In genomic region chr3:88621537-88622112, GRCm38 (mm10) we compare ENCODE assay signal across 7 mouse cellular contexts. TPM values are rescaled to one million over a fixed set of nuclear protein-coding genes. Genes with fewer than 3 reads are reported as not detected.
DNase-seq lines count a peak whose midpoint lies in the region; ATAC-seq and TF ChIP-seq lines count a peak whose summit lies in the region.

No protein-coding gene starts in this region.

- peak overlapping the region; percentile 82 for H3K4me3 ChIP-seq in ES-Bruce4 (ENCODE audit: low read depth, low read length)
- H3K4me3 ChIP-seq in forebrain, embryonic 10.5 days, result peak overlapping the region; percentile 82
- peak overlapping the region; percentile 87 for H3K4me3 ChIP-seq in limb, embryonic 12.5 days (replicated peaks)
- peak overlapping the region; percentile 92 for H3K4me3 ChIP-seq in midbrain, embryonic 14.5 days (replicated peaks; ENCODE audit: low read depth, low read length)

- peaks cover 2% of the 10 kb centered on the region; the same call in 1 of the 2 replicates for H3K36me3 ChIP-seq in ES-Bruce4 (ENCODE audit: control insufficient read depth, insufficient read depth, low read length, poor library complexity, severe bottlenecking)
- H3K36me3 ChIP-seq in forebrain, embryonic 10.5 days (replicated peaks), result peaks cover 24% of the 10 kb centered on the region
- peaks cover 19% of the 10 kb centered on the region for H3K36me3 ChIP-seq in limb, embryonic 12.5 days
- H3K36me3 ChIP-seq in midbrain, embryonic 14.5 days (ENCODE audit: control insufficient read depth, insufficient read depth, low read length), result peaks cover 15% of the 10 kb centered on the region; the same call in 1 of the 2 replicates

- peak; percentile 58 for DNase-seq in forebrain, embryonic 10.5 days (ENCODE audit: extremely low spot score, low spot score)
- peak; percentile 73 for DNase-seq in heart, postnatal 4 days
- DNase-seq in midbrain, embryonic 14.5 days, result peak; percentile 73
- peak; percentile 75 for DNase-seq in thymus, postnatal 4 days

- H3K4me1 ChIP-seq in ES-Bruce4 (ENCODE audit: control insufficient read depth, insufficient read depth, low read length), result peaks cover 9% of the 10 kb centered on the region
- peaks cover 72% of the 10 kb centered on the region for H3K4me1 ChIP-seq in forebrain, embryonic 10.5 days
- H3K4me1 ChIP-seq in limb, embryonic 12.5 days (replicated peaks), result peaks cover 42% of the 10 kb centered on the region
- H3K4me1 ChIP-seq in midbrain, embryonic 14.5 days (ENCODE audit: control insufficient read depth, insufficient read depth, low read length), result peaks cover 24% of the 10 kb centered on the region

- ATAC-seq in activated CD4-positive, CD25-positive, alpha-beta regulatory T cell, adult 4 months, result peak; percentile 9
- 0 out of 2 replicates have a peak, but pooled peaks have one; percentile 4 for ATAC-seq in limb, embryonic 12.5 days (ENCODE audit: insufficient number of reproducible peaks, insufficient read depth, low FRiP score, low TSS enrichment, low read depth)
- peak; percentile 3; the same call in 1 of the 2 replicates for ATAC-seq in midbrain, embryonic 14.5 days (ENCODE audit: low FRiP score, low TSS enrichment)

- peak; percentile 49; the same call in 1 of the 2 replicates for TF ChIP-seq EP300 in ES-Bruce4 (IDR thresholded peaks at IDR 0.05; ENCODE audit: insufficient read depth, low read depth, low read length)

- TF ChIP-seq CTCF in ES-Bruce4 (IDR thresholded peaks at IDR 0.05; ENCODE audit: low read depth, low read length), result no peak

- peak overlapping the region; percentile 85 for H3K9ac ChIP-seq in ES-Bruce4 (ENCODE audit: low read depth, poor library complexity, severe bottlenecking)
- H3K9ac ChIP-seq in limb, embryonic 12.5 days (replicated peaks), result peak overlapping the region; percentile 97
- H3K9ac ChIP-seq in midbrain, embryonic 14.5 days (replicated peaks; ENCODE audit: low read length), result peak overlapping the region; percentile 98

- peak overlapping the region; percentile 96 for H3K4me2 ChIP-seq in limb, embryonic 12.5 days
- H3K4me2 ChIP-seq in midbrain, embryonic 14.5 days (ENCODE audit: low read length), result peak overlapping the region; percentile 99

- no peak for TF ChIP-seq POLR2A in ES-Bruce4 (IDR thresholded peaks at IDR 0.05; ENCODE audit: insufficient read depth, low read length)

- peak overlapping the region; percentile 37 for H3K27ac ChIP-seq in ES-Bruce4 (ENCODE audit: insufficient read depth, low read length)
- H3K27ac ChIP-seq in forebrain, embryonic 10.5 days, result peak overlapping the region; percentile 99
- peak overlapping the region; percentile 97 for H3K27ac ChIP-seq in limb, embryonic 12.5 days
- peak overlapping the region; percentile 95 for H3K27ac ChIP-seq in midbrain, embryonic 14.5 days (replicated peaks; ENCODE audit: low read depth, low read length)

- WGBS in forebrain, embryonic 10.5 days, result under 1% methylated on average over 36 of the region's 36 CpGs
- WGBS in limb, embryonic 12.5 days, result 0% methylated on average over 31 of the region's 36 CpGs
- under 1% methylated on average over 36 of the region's 36 CpGs for WGBS in midbrain, embryonic 14.5 days

- peaks cover 6% of the 10 kb centered on the region for H3K9me3 ChIP-seq in ES-Bruce4 (replicated peaks; ENCODE audit: control insufficient read depth, insufficient read depth, low read length, poor library complexity, severe bottlenecking)
- H3K9me3 ChIP-seq in forebrain, embryonic 10.5 days, result no peaks in the 10 kb centered on the region
- no peaks in the 10 kb centered on the region for H3K9me3 ChIP-seq in limb, embryonic 12.5 days
- no peaks in the 10 kb centered on the region for H3K9me3 ChIP-seq in midbrain, embryonic 14.5 days (ENCODE audit: control insufficient read depth, low read length)

- no peaks in the 10 kb centered on the region for H3K27me3 ChIP-seq in ES-Bruce4 (ENCODE audit: control insufficient read depth, insufficient read depth, low read length, poor library complexity, severe bottlenecking)
- peaks cover 11% of the 10 kb centered on the region; the same call in 1 of the 2 replicates for H3K27me3 ChIP-seq in forebrain, embryonic 10.5 days (ENCODE audit: poor library complexity, severe bottlenecking)
- H3K27me3 ChIP-seq in limb, embryonic 12.5 days, result peaks cover 3% of the 10 kb centered on the region; the same call in 1 of the 2 replicates
- no peaks in the 10 kb centered on the region for H3K27me3 ChIP-seq in midbrain, embryonic 14.5 days (ENCODE audit: control insufficient read depth, insufficient read depth, low read length)

RNA-seq across cellular contexts. Expression of gene Arhgef2, which starts 15.9 kb away (rescaled TPM):
- 71.2 and 74.9 TPM in 2 replicates for polyA plus RNA-seq in ES-Bruce4 (2011; ENCODE audit: insufficient read depth, insufficient read length, low read depth, missing spikeins)
- polyA plus RNA-seq in activated CD4-positive, CD25-positive, alpha-beta regulatory T cell, adult 4 months (2017; shearing (Covaris generic)), result 10 to 100 TPM; 45.7 to 54.0 TPM
- 79.3 and 92.6 TPM in 2 replicates for polyA plus RNA-seq in forebrain, embryonic 10.5 days (2016; fragmentation: Nextera tagmentation; extraction: Ambion mirVana)
- 100 to 1,000 TPM; 104 to 109 TPM for total RNA-seq in heart, postnatal 4 days (2021)
- polyA plus RNA-seq in limb, embryonic 12.5 days (2016; fragmentation: Nextera tagmentation; extraction: Ambion mirVana), result 122 and 123 TPM in 2 replicates
- 122 and 134 TPM in 2 replicates for polyA plus RNA-seq in midbrain, embryonic 14.5 days (2014; fragmentation: Nextera tagmentation; extraction: Ambion mirVana)

RNA-seq across cellular contexts. Expression of gene Rxfp4, which starts 31.3 kb away (rescaled TPM):
- polyA plus RNA-seq in ES-Bruce4 (2011; ENCODE audit: insufficient read depth, insufficient read length, low read depth, missing spikeins), result not detected in 2 replicates
- not detected for polyA plus RNA-seq in activated CD4-positive, CD25-positive, alpha-beta regulatory T cell, adult 4 months (2017; shearing (Covaris generic))
- not detected in 2 replicates for polyA plus RNA-seq in forebrain, embryonic 10.5 days (2016; fragmentation: Nextera tagmentation; extraction: Ambion mirVana)
- total RNA-seq in heart, postnatal 4 days (2021), result under 1 TPM in 1 of 2 experiments, not detected in 1; 0.20 TPM
- polyA plus RNA-seq in limb, embryonic 12.5 days (2016; fragmentation: Nextera tagmentation; extraction: Ambion mirVana), result not detected in 2 replicates
- not detected in 2 replicates for polyA plus RNA-seq in midbrain, embryonic 14.5 days (2014; fragmentation: Nextera tagmentation; extraction: Ambion mirVana)

RNA-seq across cellular contexts. Expression of gene Ssr2, which starts 45.9 kb away (rescaled TPM):
- 348 and 382 TPM in 2 replicates for polyA plus RNA-seq in ES-Bruce4 (2011; ENCODE audit: insufficient read depth, insufficient read length, low read depth, missing spikeins)
- 100 to 1,000 TPM; 163 to 193 TPM for polyA plus RNA-seq in activated CD4-positive, CD25-positive, alpha-beta regulatory T cell, adult 4 months (2017; shearing (Covaris generic))
- polyA plus RNA-seq in forebrain, embryonic 10.5 days (2016; fragmentation: Nextera tagmentation; extraction: Ambion mirVana), result 174 and 188 TPM in 2 replicates
- total RNA-seq in heart, postnatal 4 days (2021), result 100 to 1,000 TPM; 145 to 152 TPM
- 184 and 190 TPM in 2 replicates for polyA plus RNA-seq in limb, embryonic 12.5 days (2016; fragmentation: Nextera tagmentation; extraction: Ambion mirVana)
- 110 and 114 TPM in 2 replicates for polyA plus RNA-seq in midbrain, embryonic 14.5 days (2014; fragmentation: Nextera tagmentation; extraction: Ambion mirVana)

Comparison
In these comparisons a context has a peak if more than half of its experiments do, and no peak if none do; other contexts are left out.
1. Peak in every context shown above with its lines: DNase-seq, ATAC-seq, H3K4me3 ChIP-seq and H3K27ac ChIP-seq.
2. H3K27ac ChIP-seq: peak in every context shown above with its lines; median percentile 99 in forebrain, embryonic 10.5 days; 97 in limb, embryonic 12.5 days; 95 in midbrain, embryonic 14.5 days; 37 in ES-Bruce4.